Mouse (Mus musculus): ENCODE results near the gene Rtn1.

DNA sequence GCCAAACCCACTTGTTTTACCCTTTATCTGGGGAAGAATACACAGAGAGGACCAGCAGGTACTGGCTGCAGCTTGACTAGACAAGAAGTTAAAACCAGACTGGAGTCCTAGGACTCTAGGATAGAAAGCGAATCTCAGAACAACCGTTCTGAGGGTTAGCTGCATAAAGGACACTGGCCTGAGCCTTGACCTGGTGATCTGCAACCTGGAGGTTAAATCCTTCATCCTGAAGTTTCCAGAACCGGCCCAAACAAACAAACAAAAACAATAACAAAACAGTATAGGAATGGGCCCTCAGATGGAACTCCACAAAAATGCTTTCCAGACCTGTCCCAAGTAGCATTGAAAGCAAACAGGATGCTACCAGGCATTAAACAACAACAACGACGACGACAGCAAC lies at the start of gene Rtn1:
- TF ChIP-seq GATA1 (IDR thresholded peaks at IDR 0.05; ENCODE audit: low read length): no peak
- no peak for TF ChIP-seq TAL1 (IDR thresholded peaks at IDR 0.05; ENCODE audit: low read length)
